Mouse (Mus musculus) heart, embryonic 15.5 days (tissue): Measurements from ENCODE around the gene Rbms1. TPM values are rescaled to one million over a fixed set of nuclear protein-coding genes. Genes with fewer than 3 reads are reported as not detected.
A peak's percentile ranks its signal among the peaks of the same experiment; 100 is the strongest.

ENCODE experiments used
- ATAC-seq: fragments of 200-750 bp; cut with Nextera tagmentation; replicated peaks from 2 replicates; pipeline ENCODE4 v1.8.0; 2017; ENCODE audit warnings: low read depth, moderate TSS enrichment; ENCODE audit not compliant: insufficient number of reproducible peaks, insufficient read depth, low FRiP score
- H3K27ac ChIP-seq: fragments of 300-500 bp; sonication (generic); 2 replicates; pipeline ENCODE4 v1.5.1; 2015; ENCODE audit warnings: mild to moderate bottlenecking, inconsistent platforms
- H3K27me3 ChIP-seq: fragments of 300-500 bp; sonication (generic); 2 replicates; pipeline ENCODE4 v1.6.1; 2015; ENCODE audit warnings: inconsistent platforms
- H3K36me3 ChIP-seq: fragments of 300-500 bp; sonication (generic); 2 replicates; pipeline ENCODE4 v1.6.1; 2015; ENCODE audit warnings: mild to moderate bottlenecking, inconsistent platforms
- H3K4me1 ChIP-seq: fragments of 300-500 bp; sonication (generic); replicated peaks from 2 replicates; pipeline ENCODE4 v1.6.1; 2015; ENCODE audit warnings: inconsistent platforms
- H3K4me2 ChIP-seq: fragments of 300-500 bp; sonication (generic); 2 replicates; pipeline ENCODE4 v1.6.1; 2015; ENCODE audit warnings: inconsistent platforms, mild to moderate bottlenecking, moderate library complexity
- H3K4me3 ChIP-seq: fragments of 300-500 bp; sonication (generic); 2 replicates; pipeline ENCODE4 v1.5.1; 2015; ENCODE audit warnings: mild to moderate bottlenecking, inconsistent platforms
- H3K9ac ChIP-seq: fragments of 300-500 bp; sonication (generic); 2 replicates; pipeline ENCODE4 v1.6.1; 2015; ENCODE audit warnings: mild to moderate bottlenecking, inconsistent platforms
- H3K9me3 ChIP-seq: fragments of 300-500 bp; sonication (generic); replicated peaks from 2 replicates; pipeline ENCODE4 v1.6.1; 2016; ENCODE audit warnings: inconsistent platforms
- WGBS: fragments of 180-500 bp; shearing (Covaris S2); methylation state at CpG from one replicate; pipeline ENCODE4 v1.1.7; 2015; ENCODE audit warnings: mixed read lengths; 5-methylcytosine and 5-hydroxymethylcytosine counted together
- polyA plus RNA-seq: library from polyadenylated mRNA; unstranded; fragments of >200 nt; fragmentation: Nextera tagmentation; extraction: Ambion mirVana; gene quantifications from 2 replicates; pipeline ENCODE4 v1.2.1, GENCODE M21; 2015

The Rbms1 gene
- polyA plus RNA-seq, 1 experiment from 2014 or later = 72.6 TPM

GRCm38 (mm10) chr2:60901013-60901412, 62.0 kb downstream of the Rbms1 start:
- ATAC-seq = no peak
- no peaks in the 10 kb centered on the region for H3K27me3 ChIP-seq
- no peaks in the 10 kb centered on the region for H3K36me3 ChIP-seq
- peak overlapping the region; percentile 48 for H3K4me2 ChIP-seq
- H3K4me3 ChIP-seq = no peak overlapping the region; the same call in 1 of the 2 replicates
- H3K4me1 ChIP-seq = peaks cover 33% of the 10 kb centered on the region
- H3K9me3 ChIP-seq = no peaks in the 10 kb centered on the region
- H3K27ac ChIP-seq = peak overlapping the region; percentile 77; the same call in 1 of the 2 replicates
- WGBS = 77% methylated on average over 6 of the region's 6 CpGs
- no peak overlapping the region for H3K9ac ChIP-seq

DNA sequence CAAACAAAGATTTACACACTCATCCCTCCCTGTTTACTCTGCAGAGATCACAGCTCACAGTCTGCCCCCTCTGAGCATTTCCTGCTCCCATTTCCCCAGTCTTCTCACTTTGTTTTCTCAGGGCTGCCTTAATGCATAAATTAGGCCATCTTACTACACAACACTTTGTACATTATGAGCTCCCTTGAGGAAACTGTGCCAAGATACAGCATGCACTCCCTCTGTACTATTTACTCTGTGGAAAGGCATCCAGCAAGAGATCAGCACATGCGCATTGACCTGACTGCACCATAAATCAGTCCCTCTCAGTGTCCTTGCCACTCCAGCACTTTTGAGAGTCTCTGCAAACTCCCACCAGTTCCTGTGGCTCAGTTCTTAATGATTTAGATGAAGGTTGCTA, 70.0 kb downstream of the Rbms1 start:
- ATAC-seq = no peak

DNA sequence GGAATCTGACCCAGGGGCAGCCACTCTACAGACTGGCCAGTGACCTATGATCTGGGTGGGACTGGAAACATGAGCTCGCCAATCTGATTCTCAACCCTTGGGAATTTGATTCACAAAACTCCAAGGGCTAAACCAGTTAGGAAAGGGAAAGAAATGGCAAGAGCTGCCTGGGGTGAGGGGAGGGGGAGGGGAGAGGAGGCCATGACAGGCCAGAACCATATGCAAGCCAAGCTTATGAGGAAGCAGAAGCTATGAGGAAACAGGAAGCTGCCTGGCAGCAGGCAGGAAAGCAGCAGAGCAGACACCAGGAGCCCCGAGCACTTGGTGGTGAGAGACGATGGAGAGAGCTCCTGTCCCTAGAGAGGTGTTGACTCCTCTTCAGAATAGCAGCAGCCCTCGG, 79.1 kb downstream of the Rbms1 start:
- H3K4me1 ChIP-seq = peaks cover 40% of the 10 kb centered on the region
- no peak overlapping the region; the same call in 1 of the 2 replicates for H3K27ac ChIP-seq
- H3K27me3 ChIP-seq = no peaks in the 10 kb centered on the region
- H3K36me3 ChIP-seq = no peaks in the 10 kb centered on the region
- H3K9me3 ChIP-seq = no peaks in the 10 kb centered on the region
- no peak overlapping the region for H3K4me3 ChIP-seq
- WGBS = 23% methylated on average over 4 of the region's 4 CpGs
- ATAC-seq = no peak
- no peak overlapping the region for H3K4me2 ChIP-seq
- H3K9ac ChIP-seq = no peak overlapping the region

More for the DNA sequence above, 70.0 kb downstream of the Rbms1 start:
- no peak overlapping the region for H3K4me2 ChIP-seq
- H3K27me3 ChIP-seq = no peaks in the 10 kb centered on the region
- H3K4me1 ChIP-seq = peaks cover 15% of the 10 kb centered on the region
- no peaks in the 10 kb centered on the region for H3K9me3 ChIP-seq
- H3K27ac ChIP-seq = no peak overlapping the region
- H3K4me3 ChIP-seq = no peak overlapping the region
- H3K36me3 ChIP-seq = no peaks in the 10 kb centered on the region
- H3K9ac ChIP-seq = no peak overlapping the region
- 83% methylated on average over 1 of the region's 1 CpGs for WGBS

- Histone ChIP-seq H3K27me3 (no peaks in the 10 kb centered on the region), H3K4me2 (no peak overlapping the region), H3K4me3 (no peak overlapping the region), H3K9ac (no peak overlapping the region), H3K27ac (no peak overlapping the region), H3K9me3 (no peaks in the 10 kb centered on the region), H3K4me1 (peaks cover 49% of the 10 kb centered on the region), H3K36me3 (no peaks in the 10 kb centered on the region)
- ATAC-seq = no peak
- WGBS = 66% methylated on average over 3 of the region's 3 CpGs
Observed at GRCm38 (mm10) chr2:60883043-60883365, 80.0 kb downstream of the Rbms1 start.

DNA sequence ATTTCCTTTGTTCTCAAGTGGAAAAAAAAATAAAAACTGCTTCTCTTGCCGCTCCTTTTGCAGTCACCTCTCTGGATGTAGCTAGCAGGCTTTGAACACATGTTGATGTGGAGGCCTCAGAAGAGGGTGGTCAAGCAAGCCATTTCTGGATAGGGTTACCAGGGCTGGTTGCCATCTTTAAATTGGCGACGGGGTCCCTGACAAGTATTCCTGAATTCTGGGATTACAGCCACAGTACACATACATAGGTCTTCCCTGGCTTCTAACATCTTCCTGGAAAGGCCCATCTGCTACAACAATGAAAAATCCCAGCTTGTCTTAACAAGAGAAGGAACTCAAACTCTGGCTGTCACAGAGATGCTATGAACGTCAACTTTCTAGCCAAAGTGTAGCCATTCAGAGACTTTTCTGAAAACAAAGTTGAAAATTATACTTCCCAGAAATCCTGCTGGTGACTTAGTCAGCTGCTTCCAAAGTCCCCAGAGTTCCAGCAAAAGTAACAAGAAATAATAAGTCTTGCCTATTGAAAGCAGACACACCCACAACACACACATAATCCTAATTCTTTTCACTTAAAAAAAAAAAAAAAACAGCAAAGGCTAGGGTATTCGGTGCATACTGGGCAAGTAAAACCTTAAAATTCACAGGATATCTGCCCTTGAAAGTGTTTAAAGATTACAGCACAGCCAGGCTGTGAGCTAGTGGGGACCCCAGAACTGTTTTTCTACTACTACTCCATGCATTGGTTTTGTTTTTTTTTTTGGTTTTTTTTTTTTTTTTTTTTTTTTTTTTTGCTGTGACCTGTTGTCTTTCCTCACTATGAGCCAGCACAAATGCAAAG, 80.6 kb downstream of the Rbms1 start:
- WGBS = 48% methylated on average over 5 of the region's 5 CpGs
- Histone ChIP-seq H3K4me1 (peaks cover 54% of the 10 kb centered on the region), H3K27ac (peak overlapping the region; percentile 92), H3K4me2 (peak overlapping the region; percentile 95), H3K9me3 (no peaks in the 10 kb centered on the region), H3K9ac (no peak overlapping the region), H3K27me3 (no peaks in the 10 kb centered on the region), H3K36me3 (no peaks in the 10 kb centered on the region), H3K4me3 (peak overlapping the region; percentile 5; the same call in 1 of the 2 replicates)
- ATAC-seq = no peak

- Histone ChIP-seq H3K27me3 (no peaks in the 10 kb centered on the region), H3K9ac (peak overlapping the region; percentile 79), H3K36me3 (no peaks in the 10 kb centered on the region), H3K27ac (peak overlapping the region; percentile 92), H3K4me1 (peaks cover 62% of the 10 kb centered on the region), H3K9me3 (no peaks in the 10 kb centered on the region), H3K4me2 (peak overlapping the region; percentile 95), H3K4me3 (peak overlapping the region; percentile 69)
- no peak; the same call in 1 of the 2 replicates for ATAC-seq
- 2% methylated on average over 27 of the region's 27 CpGs for WGBS
Observed at GRCm38 (mm10) chr2:60881571-60882041, 81.4 kb downstream of the Rbms1 start.

- ATAC-seq = peak; percentile 92
- Histone ChIP-seq H3K4me1 (peaks cover 67% of the 10 kb centered on the region), H3K36me3 (no peaks in the 10 kb centered on the region), H3K27me3 (no peaks in the 10 kb centered on the region), H3K9ac (peak overlapping the region; percentile 79), H3K4me2 (peak overlapping the region; percentile 95), H3K9me3 (no peaks in the 10 kb centered on the region), H3K4me3 (peak overlapping the region; percentile 69), H3K27ac (peak overlapping the region; percentile 92)
- whole genome bisulfite sequencing = under 1% methylated on average over 80 of the region's 104 CpGs
Observed at GRCm38 (mm10) chr2:60880789-60881570, 82.0 kb downstream of the Rbms1 start.

GRCm38 (mm10) chr2:60879966-60880788, 82.8 kb downstream of the Rbms1 start:
- H3K27me3 ChIP-seq = no peaks in the 10 kb centered on the region
- H3K4me3 ChIP-seq = peak overlapping the region; percentile 69
- 13% methylated on average over 14 of the region's 14 CpGs for WGBS
- peak overlapping the region; percentile 95 for H3K4me2 ChIP-seq
- peaks cover 75% of the 10 kb centered on the region for H3K4me1 ChIP-seq
- no peak for ATAC-seq
- H3K9me3 ChIP-seq = no peaks in the 10 kb centered on the region
- H3K27ac ChIP-seq = peak overlapping the region; percentile 92
- peak overlapping the region; percentile 79 for H3K9ac ChIP-seq
- no peaks in the 10 kb centered on the region for H3K36me3 ChIP-seq

- H3K4me3 ChIP-seq = peak overlapping the region; percentile 69
- no peaks in the 10 kb centered on the region for H3K27me3 ChIP-seq
- H3K9me3 ChIP-seq = no peaks in the 10 kb centered on the region
- peak overlapping the region; percentile 95 for H3K4me2 ChIP-seq
- peaks cover 77% of the 10 kb centered on the region for H3K4me1 ChIP-seq
- 55% methylated on average over 5 of the region's 5 CpGs for WGBS
- H3K36me3 ChIP-seq = no peaks in the 10 kb centered on the region
- ATAC-seq = no peak
- peak overlapping the region; percentile 35; the same call in 1 of the 2 replicates for H3K27ac ChIP-seq
- peak overlapping the region; percentile 79; the same call in 1 of the 2 replicates for H3K9ac ChIP-seq
Observed at GRCm38 (mm10) chr2:60879141-60879818, 83.7 kb downstream of the Rbms1 start.

DNA sequence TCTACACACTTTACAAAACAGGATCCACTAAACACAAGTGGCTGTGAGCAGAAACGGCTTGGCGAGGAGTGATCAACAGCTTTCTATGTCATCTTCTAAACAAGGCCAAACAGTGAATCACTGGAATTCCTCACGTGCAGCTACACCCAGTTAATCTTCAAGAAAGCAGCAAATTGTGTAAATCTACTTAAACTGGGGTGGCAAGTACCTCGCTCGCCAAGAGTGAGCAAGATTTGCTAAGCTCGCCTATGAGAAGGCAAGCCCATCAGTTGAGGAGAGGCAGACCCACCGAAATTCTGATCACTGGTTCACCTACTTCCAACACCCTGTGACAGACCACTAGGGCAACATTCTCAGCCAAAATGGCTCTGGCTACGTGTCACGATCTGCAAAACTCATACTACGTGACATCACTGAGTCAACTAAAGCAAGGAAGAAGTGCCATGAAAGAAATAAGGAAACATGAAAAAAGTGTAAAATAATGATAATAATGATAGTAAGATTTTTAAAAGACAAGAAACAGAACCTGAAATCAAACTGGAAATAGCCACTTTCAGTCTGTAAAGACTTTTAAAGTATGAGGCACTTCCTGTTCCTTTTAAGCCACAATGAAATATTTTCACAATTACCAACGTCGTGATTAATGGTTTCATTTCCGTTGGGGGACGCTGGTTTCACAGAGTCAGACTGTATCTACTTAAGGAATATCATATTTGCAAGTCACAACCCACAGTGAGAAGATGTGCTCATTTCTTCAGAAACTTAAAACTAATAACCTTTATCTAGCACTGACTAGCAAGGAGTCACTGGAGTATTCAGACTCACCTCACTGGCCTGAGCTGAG, 85.2 kb downstream of the Rbms1 start:
- 47% methylated on average over 14 of the region's 14 CpGs for WGBS
- Histone ChIP-seq H3K4me1 (peaks cover 81% of the 10 kb centered on the region), H3K9me3 (no peaks in the 10 kb centered on the region), H3K27me3 (no peaks in the 10 kb centered on the region), H3K4me2 (peak overlapping the region; percentile 41), H3K4me3 (no peak overlapping the region), H3K27ac (0 out of 2 replicates have a peak overlapping the region, but pooled peaks have one; percentile 12), H3K9ac (no peak overlapping the region), H3K36me3 (no peaks in the 10 kb centered on the region)
- ATAC-seq = no peak
